Mouse (Mus musculus): ENCODE results near the gene Nr1d1.

GRCm38 (mm10) chr11:98761939-98762338 is 13.2 kb downstream of the Nr1d1 start:
- no peak for TF ChIP-seq POLR2A (IDR thresholded peaks at IDR 0.05; ENCODE audit: low read depth, low read length)
- no peak for TF ChIP-seq CTCF (IDR thresholded peaks at IDR 0.05; ENCODE audit: borderline replicate concordance, insufficient read depth, low read length)

All from embryonic fibroblast, embryonic 13.5 days (primary cell).